Mouse (Mus musculus): ENCODE results near the gene Atp11c.

The Atp11c gene

DNA sequence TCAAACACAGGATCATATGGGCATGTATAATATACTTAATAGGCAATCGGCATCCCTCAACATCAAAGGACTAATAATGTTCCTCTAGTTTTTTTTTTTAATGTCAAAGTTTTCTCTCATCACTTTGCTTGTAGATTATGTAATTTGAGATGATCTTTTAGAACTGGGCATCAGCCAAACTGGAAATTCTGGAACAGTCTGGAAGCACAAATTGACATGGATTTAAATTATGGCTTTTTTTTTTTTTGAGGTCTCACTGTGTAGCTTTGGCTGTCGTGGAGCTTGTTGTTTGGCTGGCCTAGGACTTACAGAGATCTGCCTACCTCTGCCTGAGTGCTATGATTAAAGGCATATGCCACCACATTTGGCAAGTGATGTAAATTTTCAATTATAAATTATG lies 210.8 kb downstream of the Atp11c start:
- no peak for DNase-seq

DNA sequence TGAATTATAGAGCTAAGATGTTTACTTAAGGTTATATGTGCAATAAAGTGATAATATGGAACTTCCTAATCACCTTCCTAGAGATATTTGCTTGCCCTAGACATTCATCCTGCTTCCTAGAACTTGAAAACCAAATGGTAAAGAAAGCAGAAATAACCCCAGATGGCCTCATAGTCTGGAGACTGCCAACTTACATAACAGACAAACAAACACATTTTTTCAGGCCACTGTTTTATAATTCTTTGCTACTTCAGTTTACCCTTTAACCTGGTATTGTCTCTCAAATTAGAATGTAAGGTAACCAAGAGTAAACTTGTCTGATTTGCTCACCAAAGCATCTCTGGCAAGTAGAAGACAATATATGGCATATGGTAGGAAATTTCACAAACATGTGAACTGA lies 212.1 kb downstream of the Atp11c start:
- DNase-seq = no peak

DNA sequence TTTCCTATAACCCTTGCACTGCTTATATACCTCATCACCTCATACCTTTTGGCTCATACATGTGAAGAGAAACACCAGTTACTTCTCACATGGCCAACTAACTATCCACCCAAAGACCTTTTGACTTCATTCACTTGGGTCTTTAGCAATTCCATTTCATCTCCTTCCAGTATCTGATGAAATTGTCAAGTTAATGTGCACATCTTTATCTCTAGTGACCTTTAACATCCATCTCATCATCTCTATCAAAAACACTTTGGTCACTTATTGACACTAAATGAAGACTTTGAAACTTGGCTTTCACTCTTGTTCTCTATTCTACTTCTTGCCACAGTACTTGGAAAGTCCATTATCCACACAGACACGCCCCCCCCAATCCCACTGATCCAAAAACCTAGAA lies 243.8 kb downstream of the Atp11c start:
- no peak for DNase-seq

DNA sequence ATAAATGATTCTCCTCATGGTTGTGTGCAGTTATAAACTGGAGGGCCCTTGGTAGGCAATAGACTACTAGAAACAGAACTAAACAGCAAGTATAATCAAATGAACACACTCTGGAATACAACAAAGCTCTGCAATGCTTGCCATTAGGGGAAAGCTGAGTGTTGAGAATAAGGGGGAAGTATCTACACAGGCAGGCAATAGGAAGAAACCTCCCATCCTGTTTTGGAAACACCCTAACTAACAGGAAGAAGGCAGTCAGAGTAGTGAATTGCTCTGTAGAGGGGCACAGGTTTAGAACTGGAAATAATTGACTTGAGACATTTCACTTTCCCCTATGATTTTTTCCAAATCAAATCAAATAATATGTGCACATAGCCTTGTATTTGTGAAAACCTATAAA lies 247.1 kb downstream of the Atp11c start:
- DNase-seq = no peak

DNA sequence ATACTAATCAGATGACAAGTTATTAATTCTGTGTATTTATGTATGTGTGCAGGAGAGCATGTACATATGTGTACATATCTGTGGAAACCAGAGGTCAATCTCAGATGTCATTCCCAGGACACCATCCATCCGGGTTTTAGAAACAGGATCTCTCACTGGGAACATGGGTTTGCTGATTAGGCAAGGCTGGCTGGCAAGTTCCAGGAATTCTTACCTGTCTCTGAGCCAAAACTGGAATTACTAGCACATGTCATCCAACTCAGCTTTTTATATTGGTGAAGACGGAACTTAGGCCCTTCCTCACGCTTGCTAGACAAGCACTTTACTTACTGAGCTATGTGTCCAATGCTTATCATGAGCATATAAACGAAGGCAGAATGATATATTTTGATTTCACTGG lies 247.5 kb downstream of the Atp11c start:
- peak in 1 of 2 experiments; percentile 10 for DNase-seq

DNA sequence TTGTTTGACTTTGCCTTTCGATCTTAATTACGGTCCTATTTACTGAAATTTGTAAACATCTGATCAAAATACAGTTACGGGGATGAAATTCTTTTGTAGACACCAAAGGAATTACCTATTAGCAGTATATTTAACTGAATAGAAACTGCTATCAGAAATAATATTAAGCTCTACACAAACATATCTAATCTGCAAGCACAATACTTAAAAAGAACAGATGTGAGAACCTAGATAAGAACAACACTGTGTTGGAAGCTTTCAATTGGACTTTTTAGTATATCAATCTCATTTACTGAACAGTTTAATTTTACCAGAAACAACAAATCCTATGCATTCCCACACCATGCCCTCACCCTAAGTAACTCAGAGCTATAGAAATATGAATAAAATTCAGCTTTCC lies 262.8 kb downstream of the Atp11c start:
- no peak for DNase-seq

DNA sequence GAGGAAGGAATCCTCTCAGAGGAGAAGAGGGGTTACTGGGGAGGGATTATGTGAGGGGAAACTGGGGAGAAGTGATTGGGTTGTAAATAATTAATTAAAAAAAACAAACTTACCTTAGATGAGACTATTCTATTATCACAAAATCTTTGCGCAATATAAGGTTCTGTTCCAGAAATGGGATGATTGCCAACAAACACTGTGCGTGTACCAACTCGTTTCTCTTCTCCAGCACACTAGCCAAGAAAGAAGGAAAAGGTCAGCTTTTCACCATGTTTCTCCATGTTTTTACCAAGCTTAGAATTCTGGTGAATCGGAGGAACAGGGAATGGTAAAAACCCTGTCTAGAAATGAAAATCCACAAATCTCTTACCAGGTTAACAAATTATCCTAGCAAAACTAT lies 271.2 kb downstream of the Atp11c start:
- DNase-seq = no peak

DNA sequence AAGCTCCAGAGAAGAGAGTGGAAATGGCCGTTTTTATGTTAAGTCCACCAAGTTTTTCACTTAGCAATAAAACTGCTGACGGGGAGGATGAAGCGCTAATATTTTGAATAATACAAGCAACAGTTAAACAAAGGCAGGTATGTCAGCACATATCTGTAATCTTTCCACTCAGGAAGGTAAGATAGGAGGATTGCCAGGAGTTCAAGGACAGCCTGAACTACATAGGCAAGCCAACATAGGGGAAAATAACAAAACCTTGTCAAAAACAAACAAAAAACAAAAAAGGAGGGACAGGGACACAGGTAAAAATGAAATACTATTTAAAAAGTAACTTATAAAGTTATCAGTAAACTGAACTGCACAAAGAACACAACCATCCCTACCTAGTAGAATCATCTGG lies 274.8 kb downstream of the Atp11c start:
- DNase-seq = no peak

DNA sequence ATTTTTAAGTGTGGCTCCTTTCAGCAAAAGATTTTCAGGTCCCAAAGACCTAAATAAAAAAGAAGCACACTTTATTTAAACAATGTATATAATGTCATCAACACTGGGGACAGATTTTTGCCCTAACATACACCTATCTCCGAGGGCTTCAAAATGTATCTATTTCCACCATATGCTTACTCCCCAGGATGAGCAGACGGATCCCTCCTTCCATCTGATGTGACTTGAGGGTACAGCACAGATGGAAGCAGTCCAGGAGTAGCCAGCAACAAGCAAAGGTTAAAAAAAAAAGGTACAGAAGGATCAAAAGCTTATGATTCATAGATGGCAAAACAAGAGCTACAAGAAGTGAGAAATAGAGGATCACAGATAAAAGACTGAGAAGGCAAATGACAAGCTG lies 300.2 kb downstream of the Atp11c start:
- peak; percentile 19 to 43 for DNase-seq

DNA sequence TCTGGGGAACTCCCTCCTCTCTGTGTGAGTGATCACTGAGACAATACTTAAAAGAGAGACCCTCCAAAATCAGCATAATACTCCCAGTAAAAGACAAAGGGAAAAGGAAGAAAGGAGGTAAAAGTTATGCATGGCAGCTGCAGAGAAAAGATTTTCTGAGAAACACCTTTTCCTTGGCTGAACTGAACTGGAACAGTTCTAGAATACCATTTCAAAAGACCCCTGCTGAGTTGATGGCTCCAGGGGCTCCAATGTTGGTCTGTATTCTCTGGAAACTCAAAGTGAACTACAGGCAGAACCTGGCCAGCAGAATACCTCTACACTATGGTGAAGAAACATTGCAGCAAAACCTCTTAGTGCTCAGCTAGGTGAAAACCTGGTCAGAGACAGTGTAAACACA lies 337.2 kb downstream of the Atp11c start:
- no peak for DNase-seq

DNA sequence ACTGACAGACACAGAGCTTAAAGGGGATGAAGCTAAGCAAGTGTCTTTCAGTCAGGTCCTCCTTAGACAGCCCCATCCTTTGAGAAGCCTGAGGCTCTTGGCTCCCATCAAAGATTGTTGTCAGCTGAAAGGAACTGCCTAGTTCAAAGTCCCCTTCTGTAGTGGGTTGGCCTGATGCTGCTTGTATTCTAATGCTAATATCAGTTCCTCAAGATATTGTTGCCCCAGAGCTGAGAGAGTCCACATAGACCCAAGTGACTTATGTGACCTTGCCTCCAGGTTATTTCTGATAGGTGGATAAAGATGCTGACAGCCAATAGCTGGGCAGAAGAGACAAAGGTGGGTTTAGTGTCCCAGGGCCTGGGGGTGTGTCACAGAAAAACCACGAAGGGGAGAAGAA lies 404.8 kb downstream of the Atp11c start:
- no peak for DNase-seq

DNA sequence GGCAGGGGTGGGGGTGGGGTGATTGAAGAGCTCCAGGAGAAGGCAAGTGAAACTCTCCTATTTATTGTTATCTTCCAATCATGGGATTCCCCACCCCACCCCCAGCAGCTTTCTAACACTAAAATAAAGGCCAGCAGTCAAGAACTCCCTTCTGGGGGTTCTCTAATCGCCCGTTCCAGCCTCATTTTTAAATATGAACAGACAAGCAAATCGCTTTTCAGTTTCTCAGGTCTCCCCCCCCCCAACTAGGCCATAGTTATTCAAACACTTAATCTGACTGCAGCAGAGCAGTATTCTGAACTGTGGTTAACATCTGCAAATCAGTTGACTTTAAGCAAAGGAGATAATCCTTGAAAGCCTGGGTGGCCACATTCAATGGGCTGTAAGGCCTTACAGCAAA lies 409.9 kb downstream of the Atp11c start:
- DNase-seq = no peak

DNA sequence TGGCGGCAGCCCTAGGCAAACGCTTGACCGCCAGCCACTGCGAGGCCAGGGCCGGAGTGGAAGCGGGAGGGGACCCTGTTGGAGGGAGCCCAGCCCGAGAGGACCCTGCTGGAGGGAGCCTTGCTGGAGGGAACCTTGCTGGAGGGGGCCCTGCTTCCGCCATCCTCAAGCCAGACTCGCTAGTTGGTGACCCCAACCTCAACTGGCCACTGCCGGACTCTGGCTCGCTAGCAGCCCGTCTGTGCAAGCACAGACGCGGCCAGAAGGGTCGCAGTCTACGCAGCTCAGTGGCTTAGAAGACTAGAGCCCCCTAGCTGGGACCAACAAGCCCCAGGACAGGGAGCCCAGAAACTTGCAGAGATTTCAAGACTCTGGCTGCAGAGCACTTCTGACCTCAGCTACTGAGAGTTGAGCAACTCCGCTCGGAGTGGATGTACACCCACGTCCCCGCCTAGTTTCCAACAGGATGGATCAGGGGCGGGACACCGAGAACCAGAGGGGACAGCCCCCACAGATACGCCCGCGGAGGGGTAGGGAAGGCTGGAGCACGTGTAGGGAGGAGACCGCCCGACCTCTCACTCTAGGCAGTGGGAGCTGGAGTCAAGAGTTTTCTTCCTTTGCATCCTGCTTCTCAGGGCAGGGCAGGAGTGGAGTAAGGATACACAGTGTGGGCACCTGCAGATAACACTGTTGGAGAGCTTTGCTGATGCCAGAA lies 413.6 kb downstream of the Atp11c start, which contains the start of gene Mcf2:
Mcf2 (minus strand) TSS at position 346 of the 715 bp plus-strand sequence.
- DNase-seq = peak in 1 of 2 experiments; percentile 1

DNA sequence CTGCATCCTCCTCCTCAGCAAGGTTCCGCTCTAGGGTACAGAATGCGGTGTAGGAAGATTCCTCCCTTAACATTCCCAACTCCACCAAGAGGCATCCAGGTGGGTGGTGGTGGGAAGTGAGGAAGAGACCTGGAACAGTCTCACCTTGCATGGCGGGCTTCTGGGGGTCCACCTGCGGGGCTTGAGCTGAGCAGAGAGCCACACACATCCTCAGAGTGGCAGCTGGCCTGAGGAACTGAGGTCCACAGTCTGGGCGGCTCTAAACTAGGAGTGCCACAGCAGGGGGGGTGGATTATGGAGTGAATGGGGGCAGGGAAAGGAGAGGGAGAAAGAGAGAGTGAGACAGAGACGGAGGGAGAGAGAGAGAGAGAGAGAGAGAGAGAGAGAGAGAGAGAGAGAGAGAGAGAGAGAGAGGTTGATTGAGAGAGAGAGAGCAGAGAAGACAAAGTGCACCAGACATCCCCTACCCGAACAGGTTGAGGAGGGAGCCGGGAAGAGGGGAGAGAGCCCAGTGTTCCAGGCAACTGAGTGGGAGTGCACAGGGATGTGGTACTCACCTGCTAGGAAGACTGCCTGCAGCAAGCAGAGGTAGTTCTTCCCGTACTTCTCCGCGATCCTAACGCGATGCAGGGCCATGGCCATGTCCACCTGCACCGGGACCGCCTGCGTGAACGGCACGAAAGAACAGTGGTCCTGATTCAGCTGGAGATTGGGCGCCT lies 414.3 kb downstream of the Atp11c start:
- peak; percentile 13 to 17 for DNase-seq
